Mouse (Mus musculus): Measurements from ENCODE around the gene Itsn1. TPM values are rescaled to one million over a fixed set of nuclear protein-coding genes. Genes with fewer than 3 reads are reported as not detected.

The Itsn1 gene
- polyA plus RNA-seq, 2 experiments: 31.4 to 46.8 TPM

DNA sequence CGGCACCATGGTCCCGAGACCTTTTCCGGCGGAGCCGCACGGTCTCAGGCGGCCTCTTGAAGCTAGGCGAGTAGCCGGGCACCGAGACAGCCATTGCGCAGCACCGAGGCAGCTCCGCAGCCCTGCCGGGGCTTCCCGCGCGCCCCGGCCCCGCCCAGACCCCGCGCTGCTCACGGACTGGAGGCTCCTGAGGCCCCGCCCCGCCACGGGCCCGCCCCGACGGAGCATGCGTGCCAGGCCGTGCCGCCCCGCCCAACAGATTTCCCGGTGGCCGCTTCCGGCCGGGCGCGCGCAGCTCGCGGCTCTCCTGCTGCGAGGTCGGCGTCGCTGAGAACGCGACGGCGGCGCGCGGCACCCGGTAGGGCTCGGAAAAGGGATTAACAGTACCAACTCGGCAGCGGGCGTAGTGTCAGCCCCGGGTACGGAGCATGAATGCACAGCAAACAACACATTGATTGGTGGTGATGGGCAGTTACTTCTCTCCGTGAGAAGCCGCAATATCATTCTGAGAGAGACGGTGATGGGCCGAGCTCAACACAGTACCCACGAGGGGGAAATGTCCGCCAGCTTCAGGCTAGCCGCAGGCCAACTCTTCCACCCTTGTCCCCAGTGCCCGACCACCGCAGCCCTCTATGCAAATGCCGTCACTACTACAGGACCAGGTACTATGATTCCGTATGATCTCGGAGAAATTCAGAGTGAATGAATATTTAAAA lies 40.3 kb upstream of the Itsn1 start, which contains the start of gene Donson:
Gene Donson, minus strand, starts transcription at position 152 of the 716 bp plus-strand sequence.
- peak within 1 kb of the TSS; percentile 94 for H3K27ac ChIP-seq
- WGBS (ENCODE audit: insufficient replicate concordance): under 1% methylated on average over 71 of the region's 71 CpGs
- H3K4me3 ChIP-seq (ENCODE audit: insufficient read depth in 1 of 2, low read depth in 2 of 2, low read length in 2 of 2): peak within 1 kb of the TSS; percentile 96 to 97
- TF ChIP-seq EP300 (IDR thresholded peaks at IDR 0.05; ENCODE audit: low read depth) (no peak), CTCF (IDR thresholded peaks at IDR 0.05; ENCODE audit: low read depth) (no peak)
- no peaks in the 10 kb centered on the region for H3K9me3 ChIP-seq (ENCODE audit: control insufficient read depth, low read length)
- H3K36me3 ChIP-seq (replicated peaks; ENCODE audit: control insufficient read depth, insufficient read depth, low read depth): peaks cover 24% of the 10 kb centered on the region
- peak; percentile 98 for ATAC-seq (ENCODE audit: insufficient read depth)
- no peaks in the 10 kb centered on the region for H3K27me3 ChIP-seq (ENCODE audit: control insufficient read depth, insufficient read depth, low read length)
- peak within 1 kb of the TSS; percentile 94 for H3K4me2 ChIP-seq (ENCODE audit: low read depth)
- DNase-seq (ENCODE audit: low read depth in 3 of 3, low spot score in 3 of 3): peak; percentile 84 to 88 (median 87)
- H3K9ac ChIP-seq (replicated peaks): peak within 1 kb of the TSS; percentile 99
- peaks cover 18 to 20% of the 10 kb centered on the region in 2 experiments for H3K4me1 ChIP-seq (replicated peaks; ENCODE audit: control insufficient read depth in 2 of 2, insufficient read depth in 2 of 2, low read length in 1 of 2)

DNA sequence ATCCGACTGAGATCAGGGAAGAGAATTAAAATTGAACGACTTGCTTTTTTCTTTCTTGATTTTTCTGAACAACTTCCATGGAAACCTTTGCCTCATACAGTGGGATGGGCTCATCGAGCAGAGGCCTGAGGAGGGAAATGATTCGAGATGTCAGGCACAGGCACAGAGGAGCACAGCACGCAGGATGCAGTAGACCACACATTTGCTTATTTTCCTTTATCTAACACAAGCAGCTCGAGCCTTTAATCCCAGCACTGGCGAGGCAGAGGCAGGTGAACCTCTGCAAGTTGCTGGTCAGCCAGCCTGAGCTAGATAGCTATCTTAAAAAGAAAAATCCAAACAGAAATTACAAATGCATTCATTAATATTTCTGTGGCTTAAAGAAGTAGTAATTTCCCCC lies 39.3 kb upstream of the Itsn1 start:
- Histone ChIP-seq H3K36me3 (replicated peaks; ENCODE audit: control insufficient read depth, insufficient read depth, low read depth) (peaks cover 17% of the 10 kb centered on the region), H3K27ac (peak overlapping the region; percentile 94), H3K4me3 (ENCODE audit: insufficient read depth in 1 of 2, low read depth in 2 of 2, low read length in 2 of 2) (peak overlapping the region; percentile 57 to 97), H3K9ac (replicated peaks) (peak overlapping the region; percentile 87), H3K27me3 (ENCODE audit: control insufficient read depth, insufficient read depth, low read length) (no peaks in the 10 kb centered on the region), H3K4me1 (replicated peaks; ENCODE audit: control insufficient read depth in 2 of 2, insufficient read depth in 2 of 2, low read length in 1 of 2) (peaks cover 20 to 22% of the 10 kb centered on the region in 2 experiments), H3K9me3 (ENCODE audit: control insufficient read depth, low read length) (no peaks in the 10 kb centered on the region), H3K4me2 (ENCODE audit: low read depth) (peak overlapping the region; percentile 94)
- ATAC-seq (ENCODE audit: insufficient read depth) (peak; percentile 26), DNase-seq (ENCODE audit: low read depth in 3 of 3, low spot score in 3 of 3) (peak; percentile 47 to 56 (median 50))
- 13% methylated on average over 7 of the region's 7 CpGs for WGBS (ENCODE audit: insufficient replicate concordance)
- TF ChIP-seq EP300 (IDR thresholded peaks at IDR 0.05; ENCODE audit: low read depth): no peak; the same call in none of the 2 replicates
- TF ChIP-seq CTCF (IDR thresholded peaks at IDR 0.05; ENCODE audit: low read depth): no peak

DNA sequence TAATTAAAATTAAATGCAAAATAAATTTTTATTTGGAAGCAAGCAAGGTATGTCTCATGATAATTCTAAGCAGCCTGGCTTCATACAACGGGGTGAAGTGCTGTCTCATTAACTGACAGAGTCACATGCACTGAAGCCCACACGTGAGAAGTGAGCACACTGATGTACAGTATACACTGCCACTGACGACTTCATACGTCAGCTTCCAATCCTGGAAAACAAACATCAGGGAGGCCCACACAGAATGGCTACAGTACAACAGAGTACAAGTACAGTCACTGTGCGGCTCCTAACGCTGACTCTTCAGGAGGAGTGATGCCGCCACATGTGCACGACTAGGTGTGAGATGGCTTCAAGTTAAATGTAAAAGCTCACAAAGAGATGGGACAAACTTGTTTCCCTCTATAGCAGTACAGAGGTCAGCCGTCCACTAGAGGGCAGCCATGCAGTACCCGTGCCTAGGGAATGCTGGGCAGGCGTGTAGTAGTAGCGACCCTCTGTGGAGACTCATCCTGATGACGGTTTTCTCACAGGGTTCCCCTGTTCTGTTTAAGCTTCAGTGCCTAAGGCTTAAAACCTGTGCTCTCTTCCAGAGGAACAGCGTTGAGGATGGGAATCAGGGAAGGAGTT lies 34.5 kb upstream of the Itsn1 start:
- Histone ChIP-seq H3K36me3 (replicated peaks; ENCODE audit: control insufficient read depth, insufficient read depth, low read depth) (peaks cover 15% of the 10 kb centered on the region), H3K27ac (no peak overlapping the region), H3K4me2 (ENCODE audit: low read depth) (no peak overlapping the region), H3K9me3 (ENCODE audit: control insufficient read depth, low read length) (no peaks in the 10 kb centered on the region), H3K4me3 (ENCODE audit: insufficient read depth in 1 of 2, low read depth in 2 of 2, low read length in 2 of 2) (no peak overlapping the region), H3K27me3 (ENCODE audit: control insufficient read depth, insufficient read depth, low read length) (no peaks in the 10 kb centered on the region), H3K9ac (replicated peaks) (no peak overlapping the region), H3K4me1 (replicated peaks; ENCODE audit: control insufficient read depth in 2 of 2, insufficient read depth in 2 of 2, low read length in 1 of 2) (peaks cover 7 to 11% of the 10 kb centered on the region in 2 experiments)
- peak; percentile 57 to 62 (median 59) for DNase-seq (ENCODE audit: low read depth in 3 of 3, low spot score in 3 of 3)
- ATAC-seq (ENCODE audit: insufficient read depth): peak; percentile 73
- no peak for TF ChIP-seq EP300 (IDR thresholded peaks at IDR 0.05; ENCODE audit: low read depth)
- TF ChIP-seq CTCF (IDR thresholded peaks at IDR 0.05; ENCODE audit: low read depth): peak; percentile 97
- 26% methylated on average over 14 of the region's 14 CpGs for WGBS (ENCODE audit: insufficient replicate concordance)

DNA sequence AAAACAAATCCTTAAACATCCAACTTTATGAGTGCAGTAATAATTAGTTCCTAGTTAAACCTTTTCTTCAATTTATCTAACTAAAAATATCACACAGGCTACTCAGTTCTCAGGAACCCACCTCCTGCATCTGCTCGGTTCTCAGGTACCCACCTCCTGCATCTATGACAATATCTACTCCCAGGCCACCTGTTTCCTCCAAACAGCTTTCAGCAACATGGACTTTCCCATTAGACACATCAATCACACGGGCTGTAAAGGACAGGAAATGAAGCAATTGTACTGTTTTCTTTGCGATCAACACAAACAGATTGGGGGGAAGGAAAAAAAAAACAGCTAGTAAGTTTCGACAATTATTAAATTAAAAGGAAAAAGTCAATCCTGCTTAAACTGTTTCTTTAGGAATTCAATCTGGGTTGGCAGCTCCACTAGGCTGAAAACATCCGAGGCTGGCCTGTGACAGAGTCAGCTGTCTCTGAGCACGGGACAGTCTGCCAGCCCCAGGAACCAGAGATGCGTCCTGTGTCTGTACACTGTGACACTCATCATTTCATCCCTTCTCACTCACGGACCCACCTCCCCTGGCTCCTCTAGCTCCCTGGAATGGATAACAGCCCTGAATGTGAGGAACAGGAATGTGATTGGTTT lies 33.8 kb upstream of the Itsn1 start:
- Histone ChIP-seq H3K27me3 (ENCODE audit: control insufficient read depth, insufficient read depth, low read length) (no peaks in the 10 kb centered on the region), H3K9me3 (ENCODE audit: control insufficient read depth, low read length) (no peaks in the 10 kb centered on the region), H3K4me3 (ENCODE audit: insufficient read depth in 1 of 2, low read depth in 2 of 2, low read length in 2 of 2) (no peak overlapping the region), H3K9ac (replicated peaks) (no peak overlapping the region), H3K36me3 (replicated peaks; ENCODE audit: control insufficient read depth, insufficient read depth, low read depth) (peaks cover 17% of the 10 kb centered on the region), H3K4me2 (ENCODE audit: low read depth) (no peak overlapping the region), H3K4me1 (replicated peaks; ENCODE audit: control insufficient read depth in 2 of 2, insufficient read depth in 2 of 2, low read length in 1 of 2) (peaks cover 1 to 5% of the 10 kb centered on the region in 2 experiments), H3K27ac (no peak overlapping the region)
- WGBS (ENCODE audit: insufficient replicate concordance): 37% methylated on average over 8 of the region's 8 CpGs
- DNase-seq (ENCODE audit: low read depth in 3 of 3, low spot score in 3 of 3) (no peak), ATAC-seq (ENCODE audit: insufficient read depth) (no peak)
- TF ChIP-seq EP300 (IDR thresholded peaks at IDR 0.05; ENCODE audit: low read depth) (no peak), CTCF (IDR thresholded peaks at IDR 0.05; ENCODE audit: low read depth) (no peak)

DNA sequence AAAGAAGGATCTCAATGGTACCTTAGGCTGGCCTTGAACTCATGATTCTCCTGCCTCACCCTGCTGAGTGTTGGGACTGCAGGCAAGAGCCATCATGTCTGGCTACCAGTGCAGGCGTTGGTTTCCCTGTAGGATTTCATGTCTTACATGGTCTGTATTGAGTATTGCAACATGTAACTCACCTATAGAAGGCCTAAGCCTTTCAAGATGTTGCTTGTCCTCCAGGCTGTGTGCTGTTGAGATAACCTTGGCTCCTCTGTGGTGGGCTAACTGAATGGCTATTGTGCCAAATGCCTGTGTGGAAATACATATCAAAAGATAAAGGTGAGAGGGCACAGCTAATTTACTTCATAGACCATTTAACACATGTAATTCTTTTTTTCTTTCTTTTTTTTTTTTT lies 30.1 kb upstream of the Itsn1 start:
- Histone ChIP-seq H3K4me3 (ENCODE audit: insufficient read depth in 1 of 2, low read depth in 2 of 2, low read length in 2 of 2) (no peak overlapping the region), H3K4me2 (ENCODE audit: low read depth) (no peak overlapping the region), H3K27me3 (ENCODE audit: control insufficient read depth, insufficient read depth, low read length) (no peaks in the 10 kb centered on the region), H3K4me1 (replicated peaks; ENCODE audit: control insufficient read depth in 2 of 2, insufficient read depth in 2 of 2, low read length in 1 of 2) (peaks cover 0 to 5% of the 10 kb centered on the region in 2 experiments; a peak in 2 of 4 replicates), H3K36me3 (replicated peaks; ENCODE audit: control insufficient read depth, insufficient read depth, low read depth) (peaks cover 28% of the 10 kb centered on the region), H3K9ac (replicated peaks) (no peak overlapping the region), H3K9me3 (ENCODE audit: control insufficient read depth, low read length) (no peaks in the 10 kb centered on the region), H3K27ac (no peak overlapping the region)
- TF ChIP-seq CTCF (IDR thresholded peaks at IDR 0.05; ENCODE audit: low read depth) (no peak), EP300 (IDR thresholded peaks at IDR 0.05; ENCODE audit: low read depth) (no peak)
- 69% methylated on average over 1 of the region's 1 CpGs for WGBS (ENCODE audit: insufficient replicate concordance)
- DNase-seq (ENCODE audit: low read depth in 3 of 3, low spot score in 3 of 3) (no peak), ATAC-seq (ENCODE audit: insufficient read depth) (no peak)

Measured in liver, embryonic 14.5 days (tissue).